Mouse (Mus musculus): ENCODE results near the gene Tapt1.

GRCm38 (mm10) chr5:44143467-44144235 is 82.8 kb downstream of the Tapt1 start:
- TF ChIP-seq GATA1 (IDR thresholded peaks at IDR 0.05; ENCODE audit: borderline replicate concordance, low read length) (no peak), FLI1 (IDR thresholded peaks at IDR 0.05; ENCODE audit: low read length) (no peak)
